In genomic region chr19:48682485-48682884, GRCm38 (mm10) we compare ENCODE assay signal across 13 mouse cellular contexts.
DNase-seq lines count a peak whose midpoint lies in the region; ATAC-seq and TF ChIP-seq lines count a peak whose summit lies in the region.
"Had no signal": no experiment of that assay in that cellular context is flagged by ENCODE, and none has a peak within 500 bp of the region (broad histone marks: within the 10 kb centered on the region; RNA-seq: fewer than 3 reads in every experiment).

No protein-coding gene starts in this region.

- 66% methylated on average over 3 of the region's 3 CpGs for WGBS in heart, postnatal 0 days
- WGBS in heart, embryonic 10.5 days, result 81% methylated on average over 3 of the region's 3 CpGs

- no peak overlapping the region for H3K9ac ChIP-seq in heart, postnatal 0 days (replicated peaks; ENCODE audit: low read depth, low read length)
- H3K9ac ChIP-seq: embryonic facial prominence, embryonic 15.5 days; heart, embryonic 15.5 days; lung, embryonic 15.5 days had no signal

- H3K4me2 ChIP-seq in heart, postnatal 0 days (ENCODE audit: low read depth, low read length), result no peak overlapping the region
- H3K4me2 ChIP-seq: embryonic facial prominence, embryonic 15.5 days; heart, embryonic 15.5 days; lung, embryonic 15.5 days had no signal

- DNase-seq in heart, postnatal 0 days (ENCODE audit: low spot score), result peak; percentile 46
- no peak for DNase-seq in heart, embryonic 10.5 days (ENCODE audit: low spot score)
- peak; percentile 14 for DNase-seq in layer of hippocampus, adult 9-11 months
- DNase-seq in layer of hippocampus, adult 18-20 months (ENCODE audit: low spot score in 2 of 2), result no peak
- peak; percentile 55 for DNase-seq in right cerebral cortex, postnatal 4 days
- no peak for DNase-seq in right cerebral cortex, postnatal 25 days
- peak; percentile 6 for DNase-seq in ovary, postnatal 36 days (ENCODE audit: low spot score)
- DNase-seq: gastrocnemius, adult 2 months had no signal

- no peaks in the 10 kb centered on the region for H3K36me3 ChIP-seq in heart, postnatal 0 days (replicated peaks; ENCODE audit: control insufficient read depth, insufficient read depth, low read length)
- H3K36me3 ChIP-seq in heart, embryonic 10.5 days, result no peaks in the 10 kb centered on the region
- H3K36me3 ChIP-seq: embryonic facial prominence, embryonic 15.5 days; heart, embryonic 15.5 days; lung, embryonic 15.5 days had no signal

- ATAC-seq in heart, postnatal 0 days (ENCODE audit: insufficient read depth, low read depth), result no peak
- ATAC-seq in monocyte, adult 5-6 weeks (replicated peaks; ENCODE audit: insufficient number of reproducible peaks, low FRiP score, low TSS enrichment, poor library complexity, severe bottlenecking), result no peak

- no peaks in the 10 kb centered on the region; the same call in 1 of the 2 replicates for H3K4me1 ChIP-seq in heart, postnatal 0 days (ENCODE audit: control insufficient read depth, insufficient read depth)
- H3K4me1 ChIP-seq in heart, embryonic 10.5 days, result no peaks in the 10 kb centered on the region
- H3K4me1 ChIP-seq: embryonic facial prominence, embryonic 15.5 days; lung, embryonic 15.5 days had no signal

- no peak overlapping the region for H3K27ac ChIP-seq in heart, postnatal 0 days (ENCODE audit: low read depth)
- H3K27ac ChIP-seq in heart, embryonic 10.5 days, result no peak overlapping the region
- H3K27ac ChIP-seq: embryonic facial prominence, embryonic 15.5 days; gastrocnemius, adult 2 months; heart, embryonic 15.5 days; kidney, postnatal 0 days; lung, embryonic 15.5 days had no signal

- no peak overlapping the region for H3K4me3 ChIP-seq in heart, postnatal 0 days (ENCODE audit: low read depth, low read length)
- H3K4me3 ChIP-seq in heart, embryonic 10.5 days, result no peak overlapping the region
- H3K4me3 ChIP-seq: embryonic facial prominence, embryonic 15.5 days; gastrocnemius, adult 2 months; heart, embryonic 15.5 days; lung, embryonic 15.5 days had no signal

- no peaks in the 10 kb centered on the region for H3K9me3 ChIP-seq in heart, postnatal 0 days (replicated peaks; ENCODE audit: control insufficient read depth, low read length)
- H3K9me3 ChIP-seq in heart, embryonic 10.5 days, result no peaks in the 10 kb centered on the region
- H3K9me3 ChIP-seq: embryonic facial prominence, embryonic 15.5 days; heart, embryonic 15.5 days; lung, embryonic 15.5 days had no signal

- TF ChIP-seq EP300 in heart, postnatal 0 days (IDR thresholded peaks at IDR 0.05; ENCODE audit: low read depth), result no peak

- H3K27me3 ChIP-seq in heart, postnatal 0 days (ENCODE audit: control insufficient read depth, insufficient read depth, low read length), result no peaks in the 10 kb centered on the region
- no peaks in the 10 kb centered on the region for H3K27me3 ChIP-seq in heart, embryonic 10.5 days (ENCODE audit: insufficient read depth, poor library complexity, severe bottlenecking)
- H3K27me3 ChIP-seq: embryonic facial prominence, embryonic 15.5 days; heart, embryonic 15.5 days; lung, embryonic 15.5 days had no signal

- TF ChIP-seq CTCF in heart, postnatal 0 days (IDR thresholded peaks at IDR 0.05; ENCODE audit: low read depth), result no peak

Comparison
In these comparisons a context has a peak if more than half of its experiments do, and no peak if none do; other contexts are left out.
1. DNase-seq: peak in heart, postnatal 0 days (single experiment), layer of hippocampus, adult 9-11 months (single experiment), right cerebral cortex, postnatal 4 days (single experiment) and ovary, postnatal 36 days (single experiment); none in heart, embryonic 10.5 days (single experiment), layer of hippocampus, adult 18-20 months (0 of 2) and right cerebral cortex, postnatal 25 days (single experiment).